Mouse (Mus musculus) kidney, adult 2 months (tissue): Measurements from ENCODE around the gene Ubxn10. TPM values are rescaled to one million over a fixed set of nuclear protein-coding genes. Genes with fewer than 3 reads are reported as not detected.

Source experiments
- DNase-seq: peaks from one replicate; pipeline ENCODE4 v3.0.0; 2021
- H3K27ac ChIP-seq: fragments of 200-500 bp; 2 replicates; pipeline ENCODE4 v1.5.1; 2012; ENCODE audit warnings: low read depth, low read length, control low read depth, inconsistent platforms; ENCODE audit not compliant: insufficient read depth
- H3K27me3 ChIP-seq: fragments of 200-500 bp; replicated peaks from 2 replicates; pipeline ENCODE4 v1.6.1; 2012; ENCODE audit warnings: mild to moderate bottlenecking, moderate library complexity, low read length, inconsistent platforms; ENCODE audit not compliant: control insufficient read depth, insufficient read depth
- H3K36me3 ChIP-seq: fragments of 200-500 bp; 2 replicates; pipeline ENCODE4 v1.6.1; 2012; ENCODE audit warnings: mild to moderate bottlenecking, moderate library complexity, low read length, inconsistent platforms; ENCODE audit not compliant: control insufficient read depth, insufficient read depth
- H3K4me1 ChIP-seq: fragments of 200-500 bp; 2 replicates; pipeline ENCODE4 v1.6.1; 2011; ENCODE audit warnings: low read length; ENCODE audit not compliant: control insufficient read depth, insufficient read depth
- H3K4me3 ChIP-seq: fragments of 200-500 bp; 2 replicates; pipeline ENCODE4 v1.5.1; 2011; ENCODE audit warnings: mild to moderate bottlenecking, low read depth, low read length, control low read depth; ENCODE audit not compliant: insufficient read depth
- CTCF ChIP-seq: fragments of 200-500 bp; conservative IDR thresholded peaks from 2 replicates; pipeline ENCODE4 v1.5.1; 2011; ENCODE audit warnings: low read depth, mild to moderate bottlenecking, control low read depth, low read length, moderate library complexity, mixed read lengths; ENCODE audit not compliant: insufficient read depth, insufficient read length
- POLR2A ChIP-seq: fragments of 200-500 bp; IDR thresholded peaks from one replicate; pipeline ENCODE4 v1.6.1; 2011; ENCODE audit warnings: low read depth, low read length, control low read depth
- WGBS: fragments of 180-500 bp; shearing (Covaris S2); methylation state at CpG from one replicate; pipeline ENCODE4 v1.1.7; 2018; 5-methylcytosine and 5-hydroxymethylcytosine counted together
- polyA plus RNA-seq: library from polyadenylated mRNA; depleted of rRNA; stranded (reverse); fragments of >200 nt; gene quantifications from 2 replicates; pipeline ENCODE4 v1.2.3, GENCODE M21; 2012; rRNA removed

The Ubxn10 gene
- 5.6 and 6.8 TPM in 2 replicates for polyA plus RNA-seq

- Histone ChIP-seq H3K36me3 (no peaks in the 10 kb centered on the region), H3K4me3 (no peak within 1 kb of the TSS), H3K27ac (no peak within 1 kb of the TSS), H3K27me3 (no peaks in the 10 kb centered on the region), H3K4me1 (no peaks in the 10 kb centered on the region)
- DNase-seq, result no peak
- TF ChIP-seq POLR2A (no peak), CTCF (no peak)
- WGBS, result 56% methylated on average over 7 of the region's 7 CpGs
These were observed at the start of gene Ubxn10 for GRCm38 (mm10) chr4:138737031-138737430. TSS of gene Ubxn10 (minus strand) at chr4:138737167.

- WGBS, result 38% methylated on average over 4 of the region's 4 CpGs
- no peak overlapping the region for H3K4me3 ChIP-seq
- peak; percentile 62 for DNase-seq
- H3K27me3 ChIP-seq, result no peaks in the 10 kb centered on the region
- H3K27ac ChIP-seq, result no peak overlapping the region
- no peaks in the 10 kb centered on the region for H3K36me3 ChIP-seq
- no peaks in the 10 kb centered on the region for H3K4me1 ChIP-seq
- no peak for TF ChIP-seq CTCF
These were observed 49.2 kb upstream of the Ubxn10 start for GRCm38 (mm10) chr4:138786141-138786540.

GRCm38 (mm10) chr4:138785721-138786120 lies 48.8 kb upstream of the Ubxn10 start:
- H3K36me3 ChIP-seq, result no peaks in the 10 kb centered on the region
- no peaks in the 10 kb centered on the region for H3K27me3 ChIP-seq
- WGBS, result 22% methylated on average over 4 of the region's 4 CpGs
- TF ChIP-seq POLR2A (no peak), CTCF (peak; percentile 24; the same call in 1 of the 2 replicates)
- no peak overlapping the region for H3K4me3 ChIP-seq
- no peak overlapping the region for H3K27ac ChIP-seq
- H3K4me1 ChIP-seq, result no peaks in the 10 kb centered on the region
- DNase-seq, result no peak

GRCm38 (mm10) chr4:138782098-138782497 lies 45.1 kb upstream of the Ubxn10 start:
- no peak for DNase-seq
- H3K36me3 ChIP-seq, result no peaks in the 10 kb centered on the region
- H3K27ac ChIP-seq, result no peak overlapping the region
- H3K27me3 ChIP-seq, result no peaks in the 10 kb centered on the region
- TF ChIP-seq CTCF (no peak), POLR2A (no peak)
- WGBS, result 80% methylated on average over 6 of the region's 6 CpGs
- H3K4me3 ChIP-seq, result no peak overlapping the region
- no peaks in the 10 kb centered on the region for H3K4me1 ChIP-seq

- H3K36me3 ChIP-seq, result no peaks in the 10 kb centered on the region
- no peak overlapping the region for H3K27ac ChIP-seq
- no peak overlapping the region for H3K4me3 ChIP-seq
- no peaks in the 10 kb centered on the region for H3K4me1 ChIP-seq
- WGBS, result 81% methylated on average over 5 of the region's 5 CpGs
- no peak for TF ChIP-seq POLR2A
- TF ChIP-seq CTCF, result no peak
- no peaks in the 10 kb centered on the region for H3K27me3 ChIP-seq
- DNase-seq, result no peak
These were observed 43.3 kb upstream of the Ubxn10 start for GRCm38 (mm10) chr4:138780300-138780699.

- no peak overlapping the region for H3K27ac ChIP-seq
These were observed 40.7 kb upstream of the Ubxn10 start for GRCm38 (mm10) chr4:138777417-138778407.

GRCm38 (mm10) chr4:138775435-138775834 lies 38.5 kb upstream of the Ubxn10 start, which contains the start of gene Pla2g2d:
TSS of gene Pla2g2d (plus strand) at chr4:138775735.
- peaks cover 3% of the 10 kb centered on the region; the same call in 1 of the 2 replicates for H3K4me1 ChIP-seq
- no peaks in the 10 kb centered on the region for H3K36me3 ChIP-seq
- H3K4me3 ChIP-seq, result no peak within 1 kb of the TSS
- no peak for DNase-seq
- 88% methylated on average over 6 of the region's 6 CpGs for WGBS
- H3K27me3 ChIP-seq, result no peaks in the 10 kb centered on the region
- TF ChIP-seq POLR2A (no peak), CTCF (no peak)
- H3K27ac ChIP-seq, result no peak within 1 kb of the TSS

More at GRCm38 (mm10) chr4:138777417-138778407, 40.7 kb upstream of the Ubxn10 start:
- WGBS, result 39% methylated on average over 20 of the region's 20 CpGs
- no peaks in the 10 kb centered on the region for H3K4me1 ChIP-seq
- H3K27me3 ChIP-seq, result no peaks in the 10 kb centered on the region
- H3K4me3 ChIP-seq, result no peak overlapping the region
- TF ChIP-seq CTCF (no peak), POLR2A (no peak)
- no peaks in the 10 kb centered on the region for H3K36me3 ChIP-seq
- DNase-seq, result no peak
